Mouse (Mus musculus) yolk sac, embryonic 10.5 days (tissue): Measurements from ENCODE around the gene Fbxw4.

Source experiments
- DNase-seq: peaks from one replicate; pipeline ENCODE4 v3.0.0-alpha.2; 2017; ENCODE audit warnings: low spot score

Gene Fbxw4

GRCm38 (mm10) chr19:45540657-45541408 is 119.3 kb downstream of the Fbxw4 start:
- DNase-seq, result no peak

GRCm38 (mm10) chr19:45537505-45537904 is 122.6 kb downstream of the Fbxw4 start:
- peak; percentile 26 for DNase-seq

DNA sequence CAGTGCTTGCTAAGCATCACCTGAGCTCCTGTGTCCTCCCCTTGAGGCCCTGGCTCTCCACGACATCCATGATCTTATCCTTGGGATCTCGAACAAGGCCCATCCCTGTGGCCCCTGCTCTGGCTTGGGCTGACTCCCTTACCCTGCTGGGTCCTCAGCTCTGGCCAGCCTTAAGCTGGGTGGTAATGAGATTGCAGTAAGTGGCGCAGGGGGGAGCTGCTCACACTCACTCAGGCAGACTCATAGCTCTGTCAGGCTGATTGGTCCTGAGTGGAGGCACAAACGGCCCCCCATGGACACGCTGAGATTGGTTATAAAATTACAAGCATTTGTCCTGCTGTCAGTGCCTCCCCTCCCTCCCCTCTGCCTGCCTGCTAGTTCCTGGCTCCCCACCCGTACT is 124.2 kb downstream of the Fbxw4 start:
- DNase-seq, result no peak

DNA sequence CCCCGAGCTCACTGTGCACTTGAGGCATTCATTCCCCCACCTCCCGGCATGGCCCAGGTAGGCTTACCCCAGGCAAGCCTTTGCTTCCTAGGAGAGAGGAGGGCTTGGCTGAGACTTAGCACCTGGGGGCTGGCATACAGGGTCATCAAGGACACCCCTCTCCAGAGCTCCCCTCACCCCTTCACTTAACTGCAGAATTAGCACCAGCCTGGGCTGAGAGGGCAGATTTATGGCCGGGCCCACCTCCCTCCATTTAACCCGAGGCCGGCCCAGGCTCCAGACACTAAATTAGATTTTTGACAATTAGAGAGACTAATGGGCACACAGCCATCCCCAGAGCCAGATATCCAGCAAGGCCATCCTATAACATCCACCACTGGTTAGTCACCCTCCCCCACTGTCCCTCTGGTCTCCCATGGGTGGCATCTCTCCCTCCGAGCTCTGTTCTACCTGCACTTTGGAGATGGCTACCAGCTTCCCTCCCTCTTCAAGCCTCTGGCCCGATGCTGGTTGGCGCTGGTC is 124.8 kb downstream of the Fbxw4 start:
- no peak for DNase-seq

- no peak for DNase-seq
Measured at GRCm38 (mm10) chr19:45533617-45534016, 126.5 kb downstream of the Fbxw4 start.

GRCm38 (mm10) chr19:45531554-45531953 is 128.6 kb downstream of the Fbxw4 start:
- DNase-seq, result no peak

DNA sequence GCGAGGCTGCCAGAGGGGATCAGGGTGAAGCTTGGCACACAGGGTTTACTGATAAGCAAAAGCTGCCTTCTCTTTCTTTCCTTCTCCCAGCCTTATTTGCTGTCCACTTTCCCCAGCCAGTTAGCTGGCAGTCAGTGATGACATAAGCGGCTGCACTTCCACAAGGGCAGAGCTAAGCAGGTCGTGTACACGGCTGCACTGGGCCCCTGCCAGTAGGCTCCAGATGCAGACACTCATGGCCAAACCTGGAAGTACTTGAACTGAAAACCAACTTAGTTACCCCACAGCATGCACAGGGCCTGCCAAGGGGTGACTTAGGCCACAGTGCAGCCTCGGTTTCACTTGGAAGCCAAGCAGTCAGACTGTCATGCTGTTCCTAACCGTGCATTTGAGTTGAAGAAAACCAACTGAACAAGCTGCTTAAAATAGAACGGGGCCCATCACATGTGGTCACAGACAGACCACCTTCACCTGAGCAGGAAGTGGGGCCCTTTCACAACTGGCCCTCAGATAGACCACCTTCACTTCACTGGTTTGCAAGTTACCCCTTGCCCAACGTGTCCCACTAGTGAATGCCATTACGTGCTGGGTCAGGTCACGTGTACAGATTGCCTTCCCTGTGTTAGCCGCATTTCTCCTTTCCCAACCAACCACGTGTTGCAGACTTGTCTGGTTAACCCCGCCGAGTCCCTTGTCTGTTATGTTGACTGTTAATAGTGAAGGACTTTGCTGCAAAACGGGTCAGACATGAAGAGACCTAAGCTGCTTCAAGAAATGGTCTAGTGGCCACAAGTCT is 129.7 kb downstream of the Fbxw4 start:
- DNase-seq, result no peak

DNA sequence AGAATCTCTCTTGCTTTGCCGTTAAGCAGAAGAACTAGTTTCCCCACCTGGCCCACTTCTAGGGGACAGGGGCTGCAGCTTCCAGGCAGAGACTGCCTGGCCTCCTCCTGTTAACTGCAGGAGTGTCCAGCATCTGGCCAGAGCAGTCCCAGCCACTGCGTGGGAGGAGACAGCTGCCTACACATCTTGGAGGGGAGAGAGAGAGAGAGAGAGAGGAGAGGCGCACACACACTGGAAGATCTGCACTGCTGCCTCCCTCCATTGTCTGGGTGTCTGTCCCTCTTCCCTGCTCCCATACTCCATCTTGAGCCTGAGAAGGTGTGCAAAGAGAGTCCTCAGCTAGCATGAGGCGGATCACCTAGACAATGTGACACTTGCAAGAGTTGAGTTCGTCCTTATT is 130.8 kb downstream of the Fbxw4 start:
- DNase-seq, result no peak
